Mouse (Mus musculus): ENCODE results near the gene Nipa1. TPM values are rescaled to one million over a fixed set of nuclear protein-coding genes. Genes with fewer than 3 reads are reported as not detected.

Gene Nipa1
- total and polyA plus RNA-seq, 3 experiments, result 0.38 to 1.0 (median 0.96) TPM

DNA sequence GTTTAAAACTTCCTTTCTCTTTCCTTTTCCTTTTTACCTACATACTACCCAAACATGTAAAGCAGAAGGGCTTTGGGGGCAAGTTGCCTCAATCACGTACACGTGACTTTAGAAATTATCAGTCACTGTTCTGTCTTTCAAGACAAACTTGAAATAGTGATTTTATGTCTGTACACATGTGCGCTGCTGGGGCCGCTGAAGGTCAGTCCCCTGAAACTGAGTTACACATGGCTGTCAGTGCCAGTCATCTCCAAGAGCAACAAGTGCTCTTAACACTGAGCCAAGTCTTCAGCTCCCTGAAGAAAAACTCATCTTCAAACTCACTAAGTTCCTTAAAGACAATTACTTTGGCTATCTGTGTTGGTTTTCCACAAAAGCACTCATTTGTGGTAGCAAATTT is 61.8 kb downstream of the Nipa1 start:
- H3K36me3 ChIP-seq (replicated peaks in 1 of 2; ENCODE audit: control insufficient read depth in 1 of 2, insufficient read depth in 1 of 2, low read length in 1 of 2), result peaks cover 0 to 24% of the 10 kb centered on the region in 2 experiments
- H3K27me3 ChIP-seq (replicated peaks), result no peaks in the 10 kb centered on the region
- peak overlapping the region; percentile 46; the same call in 1 of the 2 replicates for H3K27ac ChIP-seq (ENCODE audit: insufficient read depth, low read depth)
- TF ChIP-seq NELFE (IDR thresholded peaks at IDR 0.05; ENCODE audit: low read depth, low read length) (no peak), BHLHE40 (IDR thresholded peaks at IDR 0.05; ENCODE audit: low read depth, low read length) (peak; percentile 51; the same call in 1 of the 2 replicates), MXI1 (IDR thresholded peaks at IDR 0.05; ENCODE audit: low read depth, low read length) (peak; percentile 29; the same call in 1 of the 2 replicates)
- peaks cover 54% of the 10 kb centered on the region for H3K79me2 ChIP-seq (replicated peaks; ENCODE audit: control insufficient read depth, extremely low read depth, insufficient read depth, poor library complexity, severe bottlenecking)
- H3K4me1 ChIP-seq (ENCODE audit: control insufficient read depth in 1 of 2, insufficient read depth in 2 of 2), result peaks cover 2 to 54% of the 10 kb centered on the region in 2 experiments; a peak in 3 of 4 replicates
- no peaks in the 10 kb centered on the region for H3K9me3 ChIP-seq (replicated peaks; ENCODE audit: low read length)
- DNase-seq (ENCODE audit: extremely low read depth), result no peak
- dilution Hi-C loops (cut with MboI; ENCODE audit: extremely low pct_ligation_motif_present, extremely low pct_unique_long_range_greater_than_20kb, low sequenced_read_pairs), result no loop called here
- no peak overlapping the region for H3K9ac ChIP-seq (ENCODE audit: insufficient read depth, low read depth)
- no peak overlapping the region for H3K4me3 ChIP-seq (replicated peaks in 1 of 3; ENCODE audit: low read depth in 2 of 3, low read length in 2 of 3, poor library complexity in 1 of 3)
- H3K4me2 ChIP-seq (ENCODE audit: insufficient read depth, low read depth, poor library complexity, severe bottlenecking), result peak overlapping the region; percentile 84
- in situ Hi-C loops (cut with MboI; ENCODE audit: low pct_ligation_motif_present, low pct_unique_long_range_greater_than_20kb, low sequenced_read_pairs), result no loop called here

DNA sequence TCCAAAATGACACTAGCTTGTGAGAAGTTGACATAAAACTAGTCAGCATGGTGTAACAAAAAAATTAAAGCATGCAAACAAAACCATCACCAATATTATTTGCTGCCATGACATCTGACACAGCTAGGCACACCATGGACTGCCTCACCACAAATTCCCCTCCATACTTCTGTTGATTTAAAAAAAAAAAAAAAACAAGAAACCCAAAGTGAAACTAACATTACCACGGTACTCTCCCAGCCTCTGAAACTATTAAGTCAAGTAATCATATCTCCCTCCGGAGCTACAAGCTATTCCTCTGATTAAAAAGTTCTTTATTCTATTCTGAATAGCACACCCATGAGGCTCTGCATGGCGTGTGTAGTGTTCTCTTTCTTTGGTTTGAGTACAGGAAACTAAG is 62.6 kb downstream of the Nipa1 start:
- in situ Hi-C loops (cut with MboI; ENCODE audit: low pct_ligation_motif_present, low pct_unique_long_range_greater_than_20kb, low sequenced_read_pairs), result no loop called here
- dilution Hi-C loops (cut with MboI; ENCODE audit: extremely low pct_ligation_motif_present, extremely low pct_unique_long_range_greater_than_20kb, low sequenced_read_pairs), result no loop called here
- peaks cover 0 to 24% of the 10 kb centered on the region in 2 experiments for H3K36me3 ChIP-seq (replicated peaks in 1 of 2; ENCODE audit: control insufficient read depth in 1 of 2, insufficient read depth in 1 of 2, low read length in 1 of 2)
- H3K4me3 ChIP-seq (replicated peaks in 1 of 3; ENCODE audit: low read depth in 2 of 3, low read length in 2 of 3, poor library complexity in 1 of 3), result peak overlapping the region in 2 of 3 experiments; percentile 19 to 32
- peak overlapping the region; percentile 40 for H3K9ac ChIP-seq (ENCODE audit: insufficient read depth, low read depth)
- peaks cover 2 to 52% of the 10 kb centered on the region in 2 experiments; a peak in 3 of 4 replicates for H3K4me1 ChIP-seq (ENCODE audit: control insufficient read depth in 1 of 2, insufficient read depth in 2 of 2)
- H3K9me3 ChIP-seq (replicated peaks; ENCODE audit: low read length), result no peaks in the 10 kb centered on the region
- no peaks in the 10 kb centered on the region for H3K27me3 ChIP-seq (replicated peaks)
- peak overlapping the region; percentile 96 for H3K4me2 ChIP-seq (ENCODE audit: insufficient read depth, low read depth, poor library complexity, severe bottlenecking)
- no peak for DNase-seq (ENCODE audit: extremely low read depth)
- peaks cover 54% of the 10 kb centered on the region for H3K79me2 ChIP-seq (replicated peaks; ENCODE audit: control insufficient read depth, extremely low read depth, insufficient read depth, poor library complexity, severe bottlenecking)
- TF ChIP-seq E2F4 (IDR thresholded peaks at IDR 0.05; ENCODE audit: insufficient replicate concordance, low read depth, low read length) (no peak), ZKSCAN1 (IDR thresholded peaks at IDR 0.05; ENCODE audit: borderline replicate concordance, low read depth, low read length) (no peak), RCOR1 (conservative IDR thresholded peaks at IDR 0.05; ENCODE audit: low read depth, low read length) (no peak), IRF4 (IDR thresholded peaks at IDR 0.05; ENCODE audit: low read depth, low read length) (peak; percentile 18; the same call in 1 of the 2 replicates), ZNF384 (IDR thresholded peaks at IDR 0.05; ENCODE audit: low read depth, low read length) (peak; percentile 94)
- H3K27ac ChIP-seq (ENCODE audit: insufficient read depth, low read depth), result peak overlapping the region; percentile 12; the same call in 1 of the 2 replicates

DNA sequence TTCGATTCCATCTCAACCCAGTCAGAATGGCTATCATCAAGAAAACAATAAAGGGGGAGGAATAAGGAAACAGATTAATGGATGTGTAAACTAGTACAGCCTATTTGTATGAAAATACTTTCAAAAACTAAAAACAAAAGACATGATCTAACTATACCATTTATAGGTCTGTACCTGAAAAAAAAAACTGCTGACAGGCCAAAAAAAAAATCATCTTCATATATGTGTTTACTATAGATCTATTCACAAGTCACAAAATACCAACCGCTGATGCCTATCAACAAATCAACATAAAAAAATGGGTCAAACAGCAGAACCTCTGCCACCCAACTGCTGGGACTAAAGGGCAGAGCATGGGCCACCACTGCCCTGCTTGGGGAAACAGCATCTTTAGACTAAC is 63.7 kb downstream of the Nipa1 start:
- H3K27me3 ChIP-seq (replicated peaks), result no peaks in the 10 kb centered on the region
- H3K4me3 ChIP-seq (replicated peaks in 1 of 3; ENCODE audit: low read depth in 2 of 3, low read length in 2 of 3, poor library complexity in 1 of 3), result no peak overlapping the region
- H3K9ac ChIP-seq (ENCODE audit: insufficient read depth, low read depth), result no peak overlapping the region
- H3K36me3 ChIP-seq (replicated peaks in 1 of 2; ENCODE audit: control insufficient read depth in 1 of 2, insufficient read depth in 1 of 2, low read length in 1 of 2), result peaks cover 0 to 24% of the 10 kb centered on the region in 2 experiments
- dilution Hi-C loops (cut with MboI; ENCODE audit: extremely low pct_ligation_motif_present, extremely low pct_unique_long_range_greater_than_20kb, low sequenced_read_pairs), result no loop called here
- H3K79me2 ChIP-seq (replicated peaks; ENCODE audit: control insufficient read depth, extremely low read depth, insufficient read depth, poor library complexity, severe bottlenecking), result peaks cover 45% of the 10 kb centered on the region
- TF ChIP-seq MAFK (IDR thresholded peaks at IDR 0.05; ENCODE audit: insufficient replicate concordance, low read length) (0 out of 2 replicates have a peak, but pooled peaks have one; percentile 51), UBTF (IDR thresholded peaks at IDR 0.05; ENCODE audit: low read depth, low read length) (no peak)
- H3K9me3 ChIP-seq (replicated peaks; ENCODE audit: low read length), result no peaks in the 10 kb centered on the region
- in situ Hi-C loops (cut with MboI; ENCODE audit: low pct_ligation_motif_present, low pct_unique_long_range_greater_than_20kb, low sequenced_read_pairs), result no loop called here
- peaks cover 2 to 51% of the 10 kb centered on the region in 2 experiments; a peak in 3 of 4 replicates for H3K4me1 ChIP-seq (ENCODE audit: control insufficient read depth in 1 of 2, insufficient read depth in 2 of 2)
- no peak for DNase-seq (ENCODE audit: extremely low read depth)
- no peak overlapping the region for H3K27ac ChIP-seq (ENCODE audit: insufficient read depth, low read depth)
- no peak overlapping the region for H3K4me2 ChIP-seq (ENCODE audit: insufficient read depth, low read depth, poor library complexity, severe bottlenecking)
